Mouse (Mus musculus): ENCODE results near the gene Capn3.

- TF ChIP-seq CTCF (IDR thresholded peaks at IDR 0.05; ENCODE audit: low read depth): peak; percentile 58
- no peak for TF ChIP-seq EP300 (optimal IDR thresholded peaks at IDR 0.05)
These were observed 73.7 kb downstream of the Capn3 start for GRCm38 (mm10) chr2:120529531-120529930.

All from stomach, postnatal 0 days (tissue).